Mouse (Mus musculus): Measurements from ENCODE around the gene Rapgef1. TPM values are rescaled to one million over a fixed set of nuclear protein-coding genes. Genes with fewer than 3 reads are reported as not detected.
A peak's percentile ranks its signal among the peaks of the same experiment; 100 is the strongest.

Rapgef1 gene
- polyA plus RNA-seq, 1 experiment from 2014 or later = 22.5 TPM

DNA sequence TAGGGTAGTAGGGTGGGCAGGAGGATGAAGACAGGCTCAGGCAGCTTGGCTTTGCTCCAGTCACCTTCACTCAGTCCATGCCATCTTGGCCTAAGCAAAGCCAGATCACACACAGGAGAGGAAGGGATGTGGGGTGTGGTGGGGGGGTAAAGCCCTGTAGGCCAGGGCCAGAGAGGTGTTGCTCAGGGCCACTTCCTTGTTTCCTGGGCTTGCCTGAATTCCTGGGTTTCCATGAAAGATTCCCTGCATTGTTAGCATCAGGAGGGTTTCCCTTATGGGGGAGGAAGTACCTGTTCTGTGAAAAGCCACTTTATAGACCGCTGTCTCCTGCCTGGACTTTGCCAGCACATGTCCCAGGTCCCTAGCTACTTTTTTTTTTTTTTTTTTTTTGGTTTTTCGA, 94.0 kb downstream of the Rapgef1 start:
- ATAC-seq = no peak
- H3K9ac ChIP-seq (replicated peaks; ENCODE audit: low read depth, low read length) = no peak overlapping the region
- H3K36me3 ChIP-seq (ENCODE audit: control insufficient read depth, insufficient read depth) = no peaks in the 10 kb centered on the region; the same call in 1 of the 2 replicates
- WGBS = 95% methylated on average over 1 of the region's 2 CpGs
- H3K4me3 ChIP-seq (replicated peaks; ENCODE audit: low read length) = no peak overlapping the region
- H3K27me3 ChIP-seq (replicated peaks; ENCODE audit: control insufficient read depth, insufficient read depth, low read length) = no peaks in the 10 kb centered on the region
- H3K9me3 ChIP-seq (ENCODE audit: control insufficient read depth, low read length) = no peaks in the 10 kb centered on the region
- no peak overlapping the region for H3K4me2 ChIP-seq (ENCODE audit: low read length)
- no peaks in the 10 kb centered on the region for H3K4me1 ChIP-seq (replicated peaks; ENCODE audit: control insufficient read depth, insufficient read depth, low read length)
- H3K27ac ChIP-seq (ENCODE audit: low read length) = no peak overlapping the region

DNA sequence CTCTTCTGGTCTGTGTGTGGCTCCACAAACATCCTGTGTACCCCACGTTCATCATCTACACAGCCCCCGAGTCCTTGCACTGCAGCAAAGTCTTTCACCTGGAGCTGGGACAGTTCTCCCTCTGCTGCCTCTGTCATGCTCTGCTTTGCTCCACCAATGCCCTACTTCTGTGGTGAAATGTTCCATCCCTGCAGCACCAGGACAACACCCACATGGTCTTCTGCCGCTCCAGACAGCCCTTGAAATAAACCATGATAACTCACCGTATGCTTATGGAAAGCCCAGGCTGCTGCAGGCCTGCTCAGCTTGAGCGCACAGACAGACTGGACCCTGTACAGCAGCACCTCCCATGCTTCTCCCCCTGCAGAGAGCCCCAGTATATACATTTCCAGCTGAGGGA, 94.6 kb downstream of the Rapgef1 start:
- H3K27ac ChIP-seq (ENCODE audit: low read length) = no peak overlapping the region
- no peak for ATAC-seq
- H3K36me3 ChIP-seq (ENCODE audit: control insufficient read depth, insufficient read depth) = no peaks in the 10 kb centered on the region; the same call in 1 of the 2 replicates
- H3K27me3 ChIP-seq (replicated peaks; ENCODE audit: control insufficient read depth, insufficient read depth, low read length) = no peaks in the 10 kb centered on the region
- H3K9ac ChIP-seq (replicated peaks; ENCODE audit: low read depth, low read length) = no peak overlapping the region
- no peak overlapping the region for H3K4me2 ChIP-seq (ENCODE audit: low read length)
- no peaks in the 10 kb centered on the region for H3K9me3 ChIP-seq (ENCODE audit: control insufficient read depth, low read length)
- no peak overlapping the region for H3K4me3 ChIP-seq (replicated peaks; ENCODE audit: low read length)
- 93% methylated on average over 5 of the region's 5 CpGs for WGBS
- H3K4me1 ChIP-seq (replicated peaks; ENCODE audit: control insufficient read depth, insufficient read depth, low read length) = no peaks in the 10 kb centered on the region

GRCm38 (mm10) chr2:29716143-29716542, 96.6 kb downstream of the Rapgef1 start:
- Histone ChIP-seq H3K4me2 (ENCODE audit: low read length) (no peak overlapping the region), H3K4me3 (replicated peaks; ENCODE audit: low read length) (no peak overlapping the region), H3K36me3 (ENCODE audit: control insufficient read depth, insufficient read depth) (no peaks in the 10 kb centered on the region; the same call in none of the 2 replicates), H3K9ac (replicated peaks; ENCODE audit: low read depth, low read length) (no peak overlapping the region), H3K27ac (ENCODE audit: low read length) (no peak overlapping the region), H3K4me1 (replicated peaks; ENCODE audit: control insufficient read depth, insufficient read depth, low read length) (no peaks in the 10 kb centered on the region), H3K9me3 (ENCODE audit: control insufficient read depth, low read length) (no peaks in the 10 kb centered on the region), H3K27me3 (replicated peaks; ENCODE audit: control insufficient read depth, insufficient read depth, low read length) (no peaks in the 10 kb centered on the region)
- no peak for ATAC-seq
- 51% methylated on average over 7 of the region's 7 CpGs for WGBS

GRCm38 (mm10) chr2:29716691-29717090, 97.2 kb downstream of the Rapgef1 start:
- Histone ChIP-seq H3K4me2 (ENCODE audit: low read length) (no peak overlapping the region), H3K27ac (ENCODE audit: low read length) (no peak overlapping the region), H3K4me3 (replicated peaks; ENCODE audit: low read length) (no peak overlapping the region), H3K4me1 (replicated peaks; ENCODE audit: control insufficient read depth, insufficient read depth, low read length) (no peaks in the 10 kb centered on the region), H3K36me3 (ENCODE audit: control insufficient read depth, insufficient read depth) (no peaks in the 10 kb centered on the region; the same call in none of the 2 replicates), H3K9ac (replicated peaks; ENCODE audit: low read depth, low read length) (no peak overlapping the region), H3K27me3 (replicated peaks; ENCODE audit: control insufficient read depth, insufficient read depth, low read length) (no peaks in the 10 kb centered on the region), H3K9me3 (ENCODE audit: control insufficient read depth, low read length) (no peaks in the 10 kb centered on the region)
- 0 out of 2 replicates have a peak, but pooled peaks have one; percentile 38 for ATAC-seq
- 14% methylated on average over 6 of the region's 6 CpGs for WGBS

DNA sequence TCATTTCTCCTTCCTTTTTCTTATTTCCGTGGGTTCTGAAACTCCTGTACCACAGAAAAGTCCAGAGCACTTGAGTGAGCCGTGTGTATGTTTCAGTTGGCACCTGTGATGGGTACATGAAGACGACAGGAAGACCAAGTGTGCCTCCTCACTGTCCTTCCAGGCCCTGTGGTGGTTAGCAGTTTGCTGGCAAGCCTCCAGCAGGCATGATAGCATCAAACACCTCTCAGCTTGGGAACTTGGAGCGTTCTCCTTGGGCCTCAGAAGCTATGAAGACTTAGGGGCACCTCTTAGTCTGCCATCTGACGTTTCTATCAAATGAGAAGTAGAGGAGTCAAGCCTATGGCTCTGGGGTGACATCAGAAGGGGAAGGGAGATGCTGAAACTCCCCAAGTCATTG, 99.1 kb downstream of the Rapgef1 start:
- no peak overlapping the region for H3K27ac ChIP-seq (ENCODE audit: low read length)
- ATAC-seq = no peak
- no peak overlapping the region for H3K4me3 ChIP-seq (replicated peaks; ENCODE audit: low read length)
- no peaks in the 10 kb centered on the region for H3K27me3 ChIP-seq (replicated peaks; ENCODE audit: control insufficient read depth, insufficient read depth, low read length)
- WGBS = 92% methylated on average over 5 of the region's 5 CpGs
- no peaks in the 10 kb centered on the region for H3K4me1 ChIP-seq (replicated peaks; ENCODE audit: control insufficient read depth, insufficient read depth, low read length)
- no peak overlapping the region for H3K4me2 ChIP-seq (ENCODE audit: low read length)
- no peaks in the 10 kb centered on the region for H3K9me3 ChIP-seq (ENCODE audit: control insufficient read depth, low read length)
- peaks cover 4% of the 10 kb centered on the region for H3K36me3 ChIP-seq (ENCODE audit: control insufficient read depth, insufficient read depth)
- H3K9ac ChIP-seq (replicated peaks; ENCODE audit: low read depth, low read length) = no peak overlapping the region

- no peak for ATAC-seq
- 95% methylated on average over 3 of the region's 3 CpGs for WGBS
- Histone ChIP-seq H3K9ac (replicated peaks; ENCODE audit: low read depth, low read length) (no peak overlapping the region), H3K9me3 (ENCODE audit: control insufficient read depth, low read length) (no peaks in the 10 kb centered on the region), H3K4me1 (replicated peaks; ENCODE audit: control insufficient read depth, insufficient read depth, low read length) (no peaks in the 10 kb centered on the region), H3K4me3 (replicated peaks; ENCODE audit: low read length) (no peak overlapping the region), H3K27me3 (replicated peaks; ENCODE audit: control insufficient read depth, insufficient read depth, low read length) (no peaks in the 10 kb centered on the region), H3K4me2 (ENCODE audit: low read length) (no peak overlapping the region), H3K36me3 (ENCODE audit: control insufficient read depth, insufficient read depth) (peaks cover 7% of the 10 kb centered on the region), H3K27ac (ENCODE audit: low read length) (no peak overlapping the region)
Measured at GRCm38 (mm10) chr2:29723132-29723531, 103.6 kb downstream of the Rapgef1 start.

DNA sequence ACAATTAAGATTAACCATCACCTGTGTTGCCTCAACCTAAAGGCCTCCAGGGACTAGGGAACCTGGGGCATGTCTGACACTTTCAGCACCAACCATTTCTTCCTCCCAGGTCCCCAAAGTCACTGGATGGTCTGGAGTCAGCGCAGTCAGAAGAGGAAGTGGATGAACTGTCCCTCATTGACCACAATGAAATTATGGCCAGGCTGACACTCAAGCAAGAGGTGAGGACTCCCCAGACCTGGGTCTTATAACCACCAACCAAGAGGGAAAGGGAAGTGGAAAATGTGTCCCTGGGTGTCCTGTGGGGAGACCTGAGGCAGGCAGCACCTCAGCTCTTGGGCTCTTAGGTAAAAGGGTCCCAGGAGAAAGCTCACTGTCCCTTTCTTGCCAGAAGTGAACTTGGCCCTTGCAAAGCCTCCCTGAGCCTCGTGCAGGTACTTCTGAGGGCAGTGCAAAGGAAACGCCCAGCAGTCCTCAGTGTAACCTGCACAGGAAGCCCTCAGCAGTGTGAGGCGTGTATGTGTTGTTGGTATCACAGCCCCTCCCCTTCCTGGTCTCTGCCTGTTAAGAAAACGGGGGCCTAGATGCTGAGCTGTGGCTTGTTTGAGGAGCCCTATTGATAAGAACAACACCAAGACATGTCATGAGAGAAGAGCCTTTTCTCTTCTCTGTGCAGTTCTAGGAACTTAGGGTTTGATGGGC, 105.3 kb downstream of the Rapgef1 start:
- H3K36me3 ChIP-seq (ENCODE audit: control insufficient read depth, insufficient read depth) = peaks cover 7% of the 10 kb centered on the region
- H3K4me2 ChIP-seq (ENCODE audit: low read length) = no peak overlapping the region
- no peak overlapping the region for H3K4me3 ChIP-seq (replicated peaks; ENCODE audit: low read length)
- WGBS = 92% methylated on average over 5 of the region's 5 CpGs
- no peaks in the 10 kb centered on the region for H3K9me3 ChIP-seq (ENCODE audit: control insufficient read depth, low read length)
- ATAC-seq = no peak
- no peaks in the 10 kb centered on the region for H3K27me3 ChIP-seq (replicated peaks; ENCODE audit: control insufficient read depth, insufficient read depth, low read length)
- no peak overlapping the region for H3K9ac ChIP-seq (replicated peaks; ENCODE audit: low read depth, low read length)
- no peaks in the 10 kb centered on the region for H3K4me1 ChIP-seq (replicated peaks; ENCODE audit: control insufficient read depth, insufficient read depth, low read length)
- no peak overlapping the region for H3K27ac ChIP-seq (ENCODE audit: low read length)

- ATAC-seq = no peak
- H3K27me3 ChIP-seq (replicated peaks; ENCODE audit: control insufficient read depth, insufficient read depth, low read length) = no peaks in the 10 kb centered on the region
- no peaks in the 10 kb centered on the region for H3K4me1 ChIP-seq (replicated peaks; ENCODE audit: control insufficient read depth, insufficient read depth, low read length)
- H3K4me2 ChIP-seq (ENCODE audit: low read length) = no peak overlapping the region
- peaks cover 9% of the 10 kb centered on the region; the same call in 1 of the 2 replicates for H3K36me3 ChIP-seq (ENCODE audit: control insufficient read depth, insufficient read depth)
- no peaks in the 10 kb centered on the region for H3K9me3 ChIP-seq (ENCODE audit: control insufficient read depth, low read length)
- WGBS = 50% methylated on average over 2 of the region's 2 CpGs
- H3K27ac ChIP-seq (ENCODE audit: low read length) = no peak overlapping the region
- H3K4me3 ChIP-seq (replicated peaks; ENCODE audit: low read length) = no peak overlapping the region
- no peak overlapping the region for H3K9ac ChIP-seq (replicated peaks; ENCODE audit: low read depth, low read length)
Measured at GRCm38 (mm10) chr2:29729500-29729899, 110.0 kb downstream of the Rapgef1 start.

DNA sequence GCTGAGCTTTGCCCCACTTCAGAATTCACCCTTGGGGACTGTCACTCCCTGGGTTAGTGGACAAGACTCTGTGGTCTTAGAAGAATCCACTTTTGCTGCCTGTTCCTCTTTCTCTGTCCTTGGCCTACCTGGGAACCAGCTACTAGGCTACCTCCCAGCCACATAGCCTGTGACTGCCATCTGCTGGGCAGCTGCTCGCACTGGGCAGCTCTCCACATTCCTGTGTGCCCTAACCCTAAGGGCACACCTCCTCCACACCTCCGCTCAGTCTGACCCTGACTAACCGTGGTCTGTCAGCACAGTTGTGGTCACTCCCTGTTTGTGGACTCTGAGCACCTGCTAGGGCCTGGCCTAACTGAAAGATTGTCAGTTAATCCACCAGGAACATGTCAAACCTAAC, 112.0 kb downstream of the Rapgef1 start:
- Histone ChIP-seq H3K9ac (replicated peaks; ENCODE audit: low read depth, low read length) (no peak overlapping the region), H3K27ac (ENCODE audit: low read length) (no peak overlapping the region), H3K36me3 (ENCODE audit: control insufficient read depth, insufficient read depth) (peaks cover 6% of the 10 kb centered on the region; the same call in 1 of the 2 replicates), H3K4me1 (replicated peaks; ENCODE audit: control insufficient read depth, insufficient read depth, low read length) (no peaks in the 10 kb centered on the region), H3K4me2 (ENCODE audit: low read length) (no peak overlapping the region), H3K27me3 (replicated peaks; ENCODE audit: control insufficient read depth, insufficient read depth, low read length) (no peaks in the 10 kb centered on the region), H3K9me3 (ENCODE audit: control insufficient read depth, low read length) (no peaks in the 10 kb centered on the region), H3K4me3 (replicated peaks; ENCODE audit: low read length) (no peak overlapping the region)
- ATAC-seq = no peak
- WGBS = 71% methylated on average over 3 of the region's 3 CpGs

Data from forebrain, embryonic 16.5 days (tissue).